Mouse (Mus musculus) right cerebral cortex, postnatal 10 days (tissue): ENCODE data around the gene Gm28553.
"Not testable (repeated sequence)": the region's sequence is repeated elsewhere in the genome, so short reads cannot be mapped to it uniquely, and the experiment has no call there.

Source experiments
- DNase-seq, 2 experiments: peaks; one replicate each; pipeline ENCODE4 v3.0.0; 2021; ENCODE audit warnings: low spot score in 2 of 2

Gene Gm28553

GRCm38 (mm10) chrY:48856197-48856596 lies at the start of gene Gm28553:
Gene Gm28553 (plus strand): TSS chrY:48856497.
- not testable (repeated sequence) for DNase-seq
